Mouse (Mus musculus) hematopoietic multipotent progenitor cell, adult 10-12 weeks (in vitro differentiated cells): ENCODE measurements around the gene Rad51ap2. TPM values are rescaled to one million over a fixed set of nuclear protein-coding genes. Genes with fewer than 3 reads are reported as not detected.

ENCODE experiments used
- polyA plus RNA-seq: library from polyadenylated mRNA; stranded (reverse); fragments of >175 nt; gene quantifications from 2 replicates; pipeline ENCODE4 v1.2.3, GENCODE M21; 2012; ENCODE audit warnings: low replicate concordance

The Rad51ap2 gene
- not detected in 2 replicates for polyA plus RNA-seq

DNA sequence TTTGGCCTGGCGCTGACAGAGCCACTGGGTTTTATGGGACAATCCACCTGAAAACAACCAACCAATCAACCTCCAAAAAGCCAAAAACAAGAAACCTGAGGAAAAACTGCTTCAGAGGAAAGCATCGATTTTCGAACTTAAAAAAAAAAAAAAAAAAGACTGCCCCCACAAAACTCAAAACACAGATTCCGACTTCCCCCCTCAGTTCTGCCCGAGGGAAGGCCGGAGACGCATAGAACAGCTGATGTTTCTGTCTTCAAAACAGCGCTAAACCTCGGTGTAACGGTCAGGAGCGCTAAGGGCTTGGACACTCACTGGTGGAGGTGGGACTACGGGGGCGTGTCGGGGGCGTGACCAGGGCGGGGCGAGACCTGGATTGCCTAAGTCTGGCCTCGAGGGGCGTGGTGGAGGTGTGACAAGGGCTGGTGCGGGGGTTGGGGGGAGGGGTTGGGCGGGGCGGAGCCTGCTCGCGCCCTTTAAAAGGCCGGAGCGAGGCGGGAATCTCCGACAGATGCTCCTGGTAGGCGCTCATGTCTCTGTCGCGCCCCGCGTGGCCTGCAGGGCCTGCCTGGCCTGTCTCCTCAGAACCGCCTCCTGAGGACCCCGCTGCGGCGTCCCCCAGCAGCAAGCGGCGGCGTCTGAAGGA is at the start of gene Rad51ap2:
TSS of gene Rad51ap2 (plus strand) at position 531 of the 646 bp plus-strand sequence.

GRCm38 (mm10) chr12:11436497-11437265 is 19.2 kb upstream of the Rad51ap2 start, which contains the start of gene Vsnl1:
Gene Vsnl1 (minus strand): TSS chr12:11436613.

Other genes with a start within 250 kb of the Rad51ap2 start
- 2.4 and 3.7 TPM in 2 replicates for gene Msgn1, start 247.1 kb upstream of the Rad51ap2 start, polyA plus RNA-seq
- 0.08 and 1.2 TPM in 2 replicates for gene Gen1, start 190.3 kb upstream of the Rad51ap2 start, polyA plus RNA-seq
- 170 and 183 TPM in 2 replicates for gene Smc6, start 190.2 kb upstream of the Rad51ap2 start, polyA plus RNA-seq
- not detected in 2 replicates for gene Vsnl1, start 19.5 kb upstream of the Rad51ap2 start, polyA plus RNA-seq